Mouse (Mus musculus) forebrain, postnatal 0 days (tissue): ENCODE results near the gene Vmn1r67. TPM values are rescaled to one million over a fixed set of nuclear protein-coding genes. Genes with fewer than 3 reads are reported as not detected.
A peak's percentile ranks its signal among the peaks of the same experiment; 100 is the strongest.

Source experiments
- ATAC-seq: fragments of 200-750 bp; cut with Nextera tagmentation; 2 replicates; pipeline ENCODE4 v1.8.0; 2017; ENCODE audit warnings: mild to moderate bottlenecking, moderate library complexity
- DNase-seq: peaks from one replicate; pipeline ENCODE4 v3.0.0-alpha.2; 2015
- H3K27ac ChIP-seq: fragments of 300-500 bp; sonication (generic); 2 replicates; pipeline ENCODE4 v1.5.1; 2014; ENCODE audit warnings: low read depth, mild to moderate bottlenecking, antibody characterized with exemption, low read length, moderate library complexity, mixed read lengths
- H3K27me3 ChIP-seq: fragments of 300-500 bp; sonication (generic); 2 replicates; pipeline ENCODE4 v1.6.1; 2014; ENCODE audit warnings: mild to moderate bottlenecking, low read length, mixed read lengths; ENCODE audit not compliant: insufficient read depth
- H3K36me3 ChIP-seq: fragments of 300-500 bp; sonication (generic); 2 replicates; pipeline ENCODE4 v1.6.1; 2014; ENCODE audit warnings: mild to moderate bottlenecking, moderate library complexity; ENCODE audit not compliant: insufficient read depth
- H3K4me1 ChIP-seq: fragments of 300-500 bp; sonication (generic); 2 replicates; pipeline ENCODE4 v1.6.1; 2014; ENCODE audit warnings: antibody characterized with exemption; ENCODE audit not compliant: insufficient read depth
- H3K4me2 ChIP-seq: fragments of 300-500 bp; sonication (generic); 2 replicates; pipeline ENCODE4 v1.6.1; 2014; ENCODE audit warnings: low read depth, mild to moderate bottlenecking, moderate library complexity
- H3K4me3 ChIP-seq: fragments of 300-500 bp; sonication (generic); 2 replicates; pipeline ENCODE4 v1.5.1; 2014; ENCODE audit warnings: low read depth, low read length, mixed read lengths
- H3K9ac ChIP-seq: fragments of 300-500 bp; sonication (generic); 2 replicates; pipeline ENCODE4 v1.6.1; 2014; ENCODE audit warnings: mild to moderate bottlenecking
- H3K9me3 ChIP-seq: fragments of 300-500 bp; sonication (generic); 2 replicates; pipeline ENCODE4 v1.6.1; 2016; ENCODE audit warnings: low read length
- CTCF ChIP-seq: sonication (generic); IDR thresholded peaks from 2 replicates; pipeline ENCODE4 v1.5.1; 2016; ENCODE audit warnings: antibody characterized with exemption, control low read depth, low read depth
- WGBS: fragments of 180-500 bp; shearing (Covaris S2); extraction: QIAGEN DNeasy Blood & Tissue Kit; methylation state at CpG from one replicate; pipeline ENCODE4 v1.1.7; 2014; 5-methylcytosine and 5-hydroxymethylcytosine counted together
- polyA plus RNA-seq: library from polyadenylated mRNA; unstranded; fragments of >200 nt; fragmentation: Nextera tagmentation; extraction: Ambion mirVana; gene quantifications from 2 replicates; pipeline ENCODE4 v1.2.1, GENCODE M21; 2015
- total RNA-seq: library from RNA; depleted of rRNA; stranded (reverse); fragments of >200 nt; gene quantifications from 2 replicates; pipeline ENCODE4 v1.2.3, GENCODE M21; 2014; rRNA removed

Vmn1r67 gene
- not detected in 2 replicates for total RNA-seq
- polyA plus RNA-seq, result not detected in 2 replicates

DNA sequence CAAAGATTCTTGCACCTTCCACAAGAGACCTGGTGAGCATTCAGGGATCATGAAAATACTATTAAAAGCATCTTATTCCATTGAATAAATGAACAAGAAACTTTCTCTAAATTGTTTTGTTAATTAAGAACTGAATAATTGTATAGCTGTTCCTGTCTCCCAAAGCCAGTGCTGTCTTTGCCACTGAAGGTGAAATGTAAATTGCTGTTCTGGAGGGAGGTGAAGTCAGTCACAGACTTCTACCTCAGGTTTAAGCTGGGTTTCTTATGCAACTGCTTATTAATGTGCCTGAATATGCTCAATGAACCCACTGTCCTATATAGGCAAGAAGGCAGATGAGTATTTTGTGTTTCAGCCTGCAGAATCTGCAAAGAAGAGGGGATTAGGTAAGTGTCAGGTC lies at the start of gene Vmn1r67:
TSS of gene Vmn1r67 (plus strand) at position 301 of the 400 bp plus-strand sequence.
- DNase-seq (no peak), ATAC-seq (no peak)
- no peak within 1 kb of the TSS for H3K9ac ChIP-seq
- no peaks in the 10 kb centered on the region for H3K36me3 ChIP-seq
- no peak within 1 kb of the TSS for H3K4me2 ChIP-seq
- no peak within 1 kb of the TSS for H3K27ac ChIP-seq
- H3K4me3 ChIP-seq, result no peak within 1 kb of the TSS
- H3K27me3 ChIP-seq, result no peaks in the 10 kb centered on the region
- H3K9me3 ChIP-seq, result peaks cover 8% of the 10 kb centered on the region; the same call in 1 of the 2 replicates
- no peak for TF ChIP-seq CTCF
- no peaks in the 10 kb centered on the region for H3K4me1 ChIP-seq

DNA sequence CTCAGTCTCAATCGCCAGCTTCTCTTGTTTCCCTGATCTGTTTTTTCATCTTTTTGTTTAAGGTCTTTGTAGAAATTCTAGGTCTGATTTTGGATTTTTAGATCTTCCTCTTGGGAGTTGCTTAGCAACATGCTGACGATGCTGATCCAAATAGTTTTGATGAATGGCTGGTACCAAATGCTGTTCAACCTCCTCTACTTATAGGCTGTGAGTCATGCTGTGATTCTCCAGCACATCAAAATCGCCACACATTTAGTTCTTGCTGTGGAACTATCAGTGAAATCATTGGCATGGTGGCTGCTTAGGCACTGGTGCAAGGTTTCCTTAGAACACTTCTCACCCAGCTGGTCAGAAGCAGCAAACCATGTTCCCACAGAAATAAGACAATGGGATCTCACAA lies 15.0 kb downstream of the Vmn1r67 start:
- Histone ChIP-seq H3K4me3 (no peak overlapping the region), H3K36me3 (no peaks in the 10 kb centered on the region), H3K9ac (no peak overlapping the region), H3K27ac (no peak overlapping the region), H3K4me2 (no peak overlapping the region), H3K9me3 (peaks cover 7% of the 10 kb centered on the region; the same call in 1 of the 2 replicates), H3K4me1 (no peaks in the 10 kb centered on the region), H3K27me3 (no peaks in the 10 kb centered on the region)
- WGBS, result 77% methylated on average over 3 of the region's 3 CpGs
- no peak for TF ChIP-seq CTCF
- no peak for DNase-seq
- ATAC-seq, result no peak

- H3K27me3 ChIP-seq, result no peaks in the 10 kb centered on the region
Observed at GRCm38 (mm10) chr7:10479813-10480212, 36.7 kb downstream of the Vmn1r67 start.

DNA sequence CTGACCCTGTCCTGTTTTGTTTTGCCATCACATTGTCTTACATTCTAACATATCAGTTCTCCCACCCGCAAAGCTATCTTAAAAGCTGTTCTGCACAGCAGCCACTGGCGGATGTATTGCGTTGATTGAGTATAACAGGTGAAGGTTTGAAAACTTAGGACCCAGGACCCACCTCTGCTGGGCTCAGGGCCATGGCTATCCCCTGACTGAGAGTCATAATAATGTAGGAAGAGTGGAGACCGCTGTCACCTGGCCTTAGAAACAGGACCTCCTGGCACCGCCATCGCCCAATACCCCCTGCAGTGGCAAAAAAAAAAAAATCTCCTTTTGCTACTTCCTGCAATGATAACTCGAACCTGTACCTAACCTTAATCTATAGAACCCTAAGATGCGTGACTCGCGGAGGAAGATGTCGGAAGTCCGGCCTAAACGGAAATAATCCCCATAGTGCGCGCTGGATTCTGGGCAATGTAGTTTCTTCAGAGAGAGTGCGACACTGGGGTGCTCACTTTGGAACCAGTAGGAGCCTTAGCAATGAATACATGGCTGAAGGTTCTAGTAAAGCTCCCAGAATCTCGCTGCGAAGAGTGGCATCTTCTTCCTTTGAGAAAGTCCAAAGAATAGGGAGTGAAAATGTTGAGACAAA lies 37.6 kb downstream of the Vmn1r67 start:
- H3K9ac ChIP-seq, result 0 out of 2 replicates have a peak overlapping the region, but pooled peaks have one; percentile 6
- H3K27me3 ChIP-seq, result no peaks in the 10 kb centered on the region
- no peaks in the 10 kb centered on the region for H3K36me3 ChIP-seq
- peak overlapping the region; percentile 41 for H3K4me2 ChIP-seq
- DNase-seq (peak; percentile 57), ATAC-seq (peak; percentile 79)
- no peak overlapping the region for H3K27ac ChIP-seq
- 69% methylated on average over 18 of the region's 18 CpGs for WGBS
- H3K4me3 ChIP-seq, result peak overlapping the region; percentile 30
- H3K9me3 ChIP-seq, result no peaks in the 10 kb centered on the region
- no peak for TF ChIP-seq CTCF
- no peaks in the 10 kb centered on the region for H3K4me1 ChIP-seq

More at GRCm38 (mm10) chr7:10479813-10480212, 36.7 kb downstream of the Vmn1r67 start:
- no peak overlapping the region for H3K4me2 ChIP-seq
- no peak for TF ChIP-seq CTCF
- H3K27ac ChIP-seq, result no peak overlapping the region
- no peak overlapping the region for H3K4me3 ChIP-seq
- DNase-seq, result no peak
- H3K9ac ChIP-seq, result no peak overlapping the region
- H3K4me1 ChIP-seq, result no peaks in the 10 kb centered on the region
- no peaks in the 10 kb centered on the region for H3K9me3 ChIP-seq
- ATAC-seq, result no peak
- no peaks in the 10 kb centered on the region for H3K36me3 ChIP-seq

- H3K27me3 ChIP-seq, result no peaks in the 10 kb centered on the region
- under 1% methylated on average over 33 of the region's 33 CpGs for WGBS
- peak within 1 kb of the TSS; percentile 89 for H3K9ac ChIP-seq
- TF ChIP-seq CTCF, result no peak
- H3K36me3 ChIP-seq, result peaks cover 26% of the 10 kb centered on the region
- no peaks in the 10 kb centered on the region for H3K9me3 ChIP-seq
- DNase-seq (peak; percentile 95), ATAC-seq (peak; percentile 99)
- H3K4me2 ChIP-seq, result peak within 1 kb of the TSS; percentile 73
- peak within 1 kb of the TSS; percentile 77 for H3K4me3 ChIP-seq
- peak within 1 kb of the TSS; percentile 96 for H3K27ac ChIP-seq
- H3K4me1 ChIP-seq, result peaks cover 15% of the 10 kb centered on the region
Observed at GRCm38 (mm10) chr7:10494786-10495521, 51.8 kb downstream of the Vmn1r67 start, which contains the start of gene Zik1. Gene Zik1 (minus strand): TSS chr7:10495394.

DNA sequence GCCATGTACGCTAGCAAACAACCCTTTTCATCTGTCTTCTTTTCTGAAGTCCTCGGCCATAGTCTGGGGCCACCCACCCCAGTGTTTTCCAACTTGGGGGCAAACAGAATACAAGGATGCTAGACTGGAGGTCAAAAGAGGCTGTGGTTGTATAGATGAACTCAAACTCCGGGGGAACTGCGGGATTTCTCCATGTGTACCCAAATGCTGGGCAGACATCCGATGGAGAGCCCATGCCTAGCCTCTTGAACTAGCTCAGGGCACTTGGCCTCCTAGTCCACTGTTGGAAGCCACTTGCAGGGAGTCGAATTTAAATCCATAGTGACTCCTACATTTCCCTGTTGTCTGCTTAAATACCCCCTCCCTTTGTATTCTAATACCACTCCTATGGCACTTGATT lies 52.4 kb downstream of the Vmn1r67 start:
- H3K4me2 ChIP-seq, result peak overlapping the region; percentile 73
- H3K4me3 ChIP-seq, result peak overlapping the region; percentile 77
- no peaks in the 10 kb centered on the region for H3K9me3 ChIP-seq
- no peak for TF ChIP-seq CTCF
- DNase-seq, result peak; percentile 8
- H3K27ac ChIP-seq, result peak overlapping the region; percentile 62; the same call in 1 of the 2 replicates
- H3K27me3 ChIP-seq, result no peaks in the 10 kb centered on the region
- H3K4me1 ChIP-seq, result peaks cover 15% of the 10 kb centered on the region
- H3K9ac ChIP-seq, result peak overlapping the region; percentile 89; the same call in 1 of the 2 replicates
- ATAC-seq, result no peak
- 30% methylated on average over 6 of the region's 6 CpGs for WGBS
- H3K36me3 ChIP-seq, result peaks cover 20% of the 10 kb centered on the region

Other genes starting within 250 kb of the Vmn1r67 start
- gene Vmn1r66, start 165.3 kb upstream of the Vmn1r67 start, total RNA-seq, result not detected in 2 replicates
- gene Vmn1r66, start 165.3 kb upstream of the Vmn1r67 start, polyA plus RNA-seq, result not detected in 2 replicates
- 34.5 and 40.9 TPM in 2 replicates for gene Zik1, start 52.1 kb downstream of the Vmn1r67 start, total RNA-seq
- 17.3 and 19.9 TPM in 2 replicates for gene Zik1, start 52.1 kb downstream of the Vmn1r67 start, polyA plus RNA-seq
- gene Vmn1r68, start 115.2 kb downstream of the Vmn1r67 start, total RNA-seq, result not detected in 2 replicates
- not detected in 2 replicates for gene Vmn1r68, start 115.2 kb downstream of the Vmn1r67 start, polyA plus RNA-seq
- not detected in 2 replicates for gene Vmn1r69, start 170.3 kb downstream of the Vmn1r67 start, total RNA-seq
- gene Vmn1r69, start 170.3 kb downstream of the Vmn1r67 start, polyA plus RNA-seq, result not detected in 2 replicates
- gene Vmn1r70, start 188.2 kb downstream of the Vmn1r67 start, total RNA-seq, result not detected in 2 replicates
- not detected in 2 replicates for gene Vmn1r70, start 188.2 kb downstream of the Vmn1r67 start, polyA plus RNA-seq
- not detected in 2 replicates for gene Nlrp4b, start 244.5 kb downstream of the Vmn1r67 start, total RNA-seq
- gene Nlrp4b, start 244.5 kb downstream of the Vmn1r67 start, polyA plus RNA-seq, result not detected in 2 replicates